Mouse (Mus musculus) thymus, postnatal 0 days (tissue): ENCODE data around the gene Trim7. TPM values are rescaled to one million over a fixed set of nuclear protein-coding genes. Genes with fewer than 3 reads are reported as not detected.
A peak's percentile ranks its signal among the peaks of the same experiment; 100 is the strongest.
"Not testable (repeated sequence)": the region's sequence is repeated elsewhere in the genome, so short reads cannot be mapped to it uniquely, and the experiment has no call there.

Experiments used
- DNase-seq: peaks from one replicate; pipeline ENCODE4 v3.0.0-alpha.2; 2015; ENCODE audit warnings: low spot score
- polyA plus RNA-seq: library from polyadenylated mRNA; unstranded; fragments of >200 nt; fragmentation: Nextera tagmentation; extraction: Ambion mirVana; gene quantifications from 2 replicates; pipeline ENCODE4 v1.2.1, GENCODE M21; 2015

Trim7 gene
- polyA plus RNA-seq, 1 experiment from 2014 or later: 2.1 TPM

DNA sequence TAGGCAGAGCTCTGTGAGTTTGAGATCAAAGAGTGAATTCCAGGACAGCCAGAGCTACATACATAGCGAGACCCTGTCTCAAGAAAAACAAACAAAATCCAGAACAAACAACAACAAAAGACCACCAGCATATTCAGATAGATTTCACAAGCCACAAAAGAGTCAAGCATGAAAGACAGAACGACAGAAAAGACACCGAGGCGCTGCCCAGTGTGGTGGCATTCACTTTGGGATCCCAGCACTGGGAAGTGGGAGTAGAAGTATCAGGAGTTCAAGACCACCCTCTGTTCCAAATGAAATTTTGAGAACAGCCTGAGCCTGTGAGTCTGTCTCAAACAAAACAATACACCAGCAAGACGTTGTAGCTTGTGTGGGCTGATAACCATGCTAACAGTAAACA, 20.9 kb downstream of the Trim7 start:
- no peak for DNase-seq

DNA sequence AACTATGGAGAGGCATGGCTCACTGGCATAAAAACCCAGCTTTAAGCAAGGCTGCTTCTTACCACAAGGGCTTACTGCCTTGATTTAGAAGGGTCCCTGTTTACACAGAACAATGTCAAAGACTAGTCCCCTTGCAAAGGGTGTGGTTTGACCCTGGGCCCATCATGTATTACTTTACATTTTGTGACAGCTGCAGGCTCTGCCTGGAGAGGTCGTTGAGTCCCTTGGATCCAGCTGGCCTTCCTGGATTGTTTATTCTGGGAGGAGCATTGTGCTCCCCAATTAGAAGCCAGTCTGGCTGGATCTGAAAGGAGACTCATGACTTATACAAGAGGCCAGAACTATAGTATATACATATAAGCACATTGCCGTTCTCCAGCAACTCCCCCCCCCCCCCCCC, 24.3 kb downstream of the Trim7 start:
- DNase-seq: no peak

DNA sequence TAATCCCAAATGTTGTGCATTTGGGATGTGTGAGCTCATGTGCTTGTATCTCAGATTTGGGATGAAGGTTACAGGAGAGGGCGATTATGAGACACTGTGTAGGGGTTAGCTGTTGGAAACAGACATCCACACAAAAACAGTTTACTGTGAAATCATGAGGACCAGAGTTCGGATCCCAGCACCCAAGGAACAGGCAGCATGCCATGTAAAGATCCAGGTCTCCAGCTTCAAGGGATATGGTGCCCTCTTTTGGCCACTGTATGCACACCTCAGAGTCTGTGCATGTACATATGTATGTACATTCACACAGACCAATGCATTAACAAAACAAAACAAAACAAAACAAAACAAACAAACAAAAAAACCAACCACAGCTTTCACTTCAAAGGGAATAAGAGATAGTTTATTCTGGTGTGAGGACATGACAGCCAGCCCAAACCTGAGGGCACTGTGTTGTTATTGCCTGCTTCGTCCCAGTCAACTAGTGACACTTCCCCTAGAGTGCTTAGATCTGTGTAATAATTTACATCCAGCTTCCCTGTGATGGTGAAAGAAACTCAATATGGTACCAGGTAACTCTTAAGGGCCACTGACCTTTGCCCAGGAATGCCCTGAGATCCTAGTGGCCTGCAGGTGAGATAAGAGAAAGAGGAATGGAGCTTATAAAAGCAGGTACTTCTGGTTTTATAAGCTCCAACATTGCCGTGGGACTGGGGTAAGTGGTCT, 25.5 kb downstream of the Trim7 start:
- DNase-seq: no peak

DNA sequence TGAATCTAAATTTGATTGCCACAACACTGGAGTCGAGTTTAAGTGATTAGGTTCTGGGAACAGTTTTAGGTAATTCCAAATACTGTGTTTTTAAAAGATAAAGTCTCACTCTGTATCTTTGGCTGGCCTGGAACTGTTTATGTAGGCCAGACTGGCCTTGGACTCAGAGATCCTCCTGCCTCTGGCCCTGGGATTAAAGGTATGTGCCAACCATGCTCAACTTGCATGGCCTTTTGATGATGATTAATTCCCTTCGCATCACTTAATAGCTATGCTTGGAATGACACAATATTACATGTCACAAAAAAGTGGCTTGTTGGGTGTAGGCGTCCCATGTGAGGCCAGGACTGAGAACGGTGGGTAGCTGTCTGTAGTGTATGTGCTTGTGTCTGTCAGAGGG, 26.2 kb downstream of the Trim7 start:
- DNase-seq: no peak

DNA sequence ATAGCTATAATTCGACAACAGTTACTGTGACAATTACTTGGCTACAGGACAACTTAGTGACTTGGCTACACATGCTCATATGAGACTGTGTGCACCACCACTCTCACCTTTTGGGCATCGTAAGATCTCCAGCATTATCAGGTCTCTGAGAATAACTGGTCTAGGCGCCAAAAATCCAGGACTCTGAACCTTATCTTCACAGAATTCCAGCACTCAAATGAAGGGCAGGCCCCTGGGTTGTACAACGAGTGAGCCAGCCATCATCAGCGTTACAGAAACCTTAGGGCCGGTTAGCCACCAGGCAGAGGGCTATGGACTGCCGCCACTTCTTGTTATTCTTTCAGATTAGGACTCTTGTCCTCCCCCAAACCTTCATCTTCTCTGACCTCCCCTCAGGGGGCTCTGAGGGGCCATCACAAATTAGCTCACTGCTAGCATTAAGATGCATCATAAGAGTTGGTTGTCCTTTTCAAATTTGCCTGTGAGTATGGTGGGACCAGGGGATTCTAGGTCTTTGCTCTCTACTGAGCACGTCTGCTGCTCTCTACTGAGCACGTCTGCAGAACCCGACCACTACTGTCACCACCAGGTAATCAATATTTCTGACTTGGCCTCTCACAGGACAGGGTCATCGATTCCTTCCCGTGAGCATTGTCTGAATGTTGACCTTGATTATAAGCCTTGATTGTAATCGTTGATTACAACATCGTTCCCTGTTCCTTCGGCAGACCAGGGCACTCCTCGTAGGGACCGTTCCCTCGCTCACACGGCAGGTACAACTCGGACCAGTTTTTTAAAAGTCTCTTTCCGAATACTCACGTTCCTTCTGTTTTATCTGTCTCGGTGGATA, 26.9 kb downstream of the Trim7 start:
- no peak for DNase-seq

DNA sequence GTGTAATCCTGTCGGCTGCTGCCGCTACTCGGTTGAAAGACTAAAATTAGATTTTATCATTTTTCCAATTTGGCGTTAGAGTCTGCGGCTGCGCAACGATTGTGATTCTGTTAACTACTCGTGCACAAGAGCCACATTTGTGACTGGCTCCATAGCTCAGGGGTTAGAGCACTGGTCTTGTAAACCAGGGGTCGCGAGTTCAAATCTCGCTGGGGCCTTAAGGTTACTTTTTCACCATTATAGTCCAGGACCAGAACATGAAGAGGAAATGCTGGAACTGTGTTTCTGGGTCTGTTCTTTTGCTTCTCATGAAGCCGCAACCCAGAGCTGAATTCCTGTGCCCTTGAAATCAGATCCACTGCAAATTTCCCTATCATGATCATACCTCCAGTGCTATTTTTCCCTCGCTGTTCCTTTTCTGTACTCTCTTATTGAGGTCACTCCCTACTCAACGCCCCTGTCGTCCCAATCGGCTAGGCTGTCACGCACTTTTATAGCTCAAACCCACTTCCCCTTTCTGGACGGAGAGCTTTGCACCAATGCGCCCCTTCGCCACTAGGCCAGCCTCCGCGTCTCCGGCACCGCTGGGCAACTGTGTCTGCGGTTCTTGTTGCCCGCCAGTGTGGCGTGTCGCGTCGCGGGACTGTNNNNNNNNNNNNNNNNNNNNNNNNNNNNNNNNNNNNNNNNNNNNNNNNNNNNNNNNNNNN, 27.7 kb downstream of the Trim7 start:
- DNase-seq: peak; percentile 90

DNA sequence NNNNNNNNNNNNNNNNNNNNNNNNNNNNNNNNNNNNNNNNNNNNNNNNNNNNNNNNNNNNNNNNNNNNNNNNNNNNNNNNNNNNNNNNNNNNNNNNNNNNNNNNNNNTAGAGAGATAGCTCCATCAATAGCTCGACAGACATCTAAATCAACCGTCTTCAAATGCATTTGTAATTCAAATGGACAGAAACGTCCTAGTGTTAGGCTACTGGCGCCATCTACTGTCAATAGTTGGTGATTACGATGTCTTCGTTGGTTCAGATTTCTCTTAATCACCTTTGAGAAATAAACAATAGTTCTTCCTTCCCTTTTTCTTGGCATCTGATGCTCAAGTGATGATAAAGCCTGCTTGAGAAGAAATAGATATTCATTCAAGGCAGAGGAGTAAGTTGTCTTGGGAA, 33.1 kb downstream of the Trim7 start:
- DNase-seq: peak; percentile 76

DNA sequence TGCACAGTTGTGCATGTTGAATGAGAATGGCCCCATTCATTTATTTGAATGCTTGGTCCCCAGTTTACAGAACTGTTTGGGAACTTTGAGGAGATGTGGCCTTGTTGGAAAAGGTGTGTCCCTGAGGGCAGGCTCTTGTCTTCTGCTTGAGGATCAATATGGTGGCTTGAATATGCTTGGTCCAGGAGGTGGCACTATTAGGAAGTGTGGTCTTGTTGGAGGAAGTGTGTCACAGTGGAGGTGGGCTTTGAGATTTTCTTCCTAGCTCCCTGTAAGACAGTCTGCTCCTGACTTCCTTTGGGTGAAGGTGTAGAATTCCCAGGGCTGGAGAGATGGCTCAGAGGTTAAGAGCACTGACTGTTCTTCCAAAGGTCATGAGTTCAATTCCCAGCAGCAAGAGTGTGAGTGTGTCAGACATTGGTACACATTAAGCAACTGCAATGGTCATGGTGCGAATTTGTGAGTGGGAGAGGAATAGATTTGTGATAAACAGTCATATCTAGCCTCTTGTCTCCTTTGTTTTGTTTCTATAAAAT, 36.9 kb downstream of the Trim7 start:
- no peak for DNase-seq

DNA sequence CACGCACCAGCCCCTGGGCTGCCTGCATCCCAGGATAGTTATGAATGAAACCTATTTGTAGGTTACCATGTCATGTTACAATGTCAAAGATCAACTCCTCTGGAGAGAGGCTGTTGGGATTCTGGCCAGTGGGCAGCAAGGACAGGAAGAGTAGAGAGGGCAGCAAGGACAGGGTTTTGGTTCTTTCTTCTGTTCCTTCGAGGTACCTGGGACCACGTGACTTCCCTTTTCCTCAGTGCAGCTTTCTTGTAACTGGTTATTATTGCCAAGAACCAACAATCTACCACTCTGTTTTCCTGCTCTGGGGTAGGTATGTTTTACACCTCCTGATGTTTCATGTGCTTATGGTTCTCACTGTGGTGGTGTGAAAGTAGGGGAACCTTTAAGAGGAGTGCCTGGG, 37.9 kb downstream of the Trim7 start:
- DNase-seq: no peak

DNA sequence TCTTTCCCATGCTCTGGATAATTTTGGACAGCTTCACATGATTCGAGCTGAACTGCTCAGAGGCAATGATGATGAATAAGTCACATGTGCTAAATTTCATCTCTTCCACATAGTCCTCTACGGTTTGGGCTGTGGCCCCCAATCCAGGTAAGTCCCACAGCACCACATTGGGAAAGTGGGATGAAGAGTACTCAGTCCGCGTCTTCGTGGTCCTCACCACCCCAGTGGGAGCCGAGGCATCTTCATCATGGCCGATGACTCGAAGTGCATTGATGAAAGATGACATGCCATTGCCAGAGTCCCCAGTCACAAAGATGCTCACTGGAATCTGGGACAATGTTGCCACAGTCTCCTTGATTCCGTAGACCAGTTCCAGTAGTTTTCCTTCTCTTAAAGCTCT, 40.5 kb downstream of the Trim7 start:
- no peak for DNase-seq

DNA sequence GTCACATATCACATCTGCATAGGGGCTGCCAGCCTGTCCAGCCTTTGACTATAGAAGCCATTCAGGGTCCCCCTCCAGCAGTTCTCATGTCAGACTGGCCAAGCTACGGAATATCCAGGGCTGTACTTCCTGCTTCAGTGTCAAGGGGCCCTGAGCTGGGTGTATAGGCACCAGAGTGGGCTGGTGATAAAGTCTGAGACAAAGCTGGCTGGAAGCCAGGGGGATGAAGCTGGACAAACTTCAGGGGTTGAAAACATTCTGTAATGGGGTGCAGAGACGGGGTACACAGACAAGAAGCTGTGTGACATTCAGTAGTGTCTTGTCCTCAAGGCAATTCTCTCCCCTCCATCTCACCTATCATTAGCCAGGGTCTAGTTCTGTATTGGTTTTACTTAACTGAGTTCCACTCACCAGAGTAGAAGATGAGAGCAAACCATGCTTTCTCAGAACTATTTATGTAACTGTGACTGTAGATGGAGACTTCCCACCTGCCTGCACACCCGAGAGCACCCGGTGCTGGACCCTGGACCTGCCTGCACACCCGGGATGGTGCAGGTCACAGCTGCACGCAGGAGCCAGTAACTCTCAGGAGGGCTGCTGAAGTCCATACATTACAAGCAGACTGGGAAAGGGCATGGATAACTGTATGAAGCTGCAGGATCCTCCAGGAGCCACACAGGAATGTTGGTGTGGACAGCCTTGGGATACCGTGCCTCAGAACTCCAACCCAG, 43.6 kb downstream of the Trim7 start:
- DNase-seq: peak; percentile 32

DNA sequence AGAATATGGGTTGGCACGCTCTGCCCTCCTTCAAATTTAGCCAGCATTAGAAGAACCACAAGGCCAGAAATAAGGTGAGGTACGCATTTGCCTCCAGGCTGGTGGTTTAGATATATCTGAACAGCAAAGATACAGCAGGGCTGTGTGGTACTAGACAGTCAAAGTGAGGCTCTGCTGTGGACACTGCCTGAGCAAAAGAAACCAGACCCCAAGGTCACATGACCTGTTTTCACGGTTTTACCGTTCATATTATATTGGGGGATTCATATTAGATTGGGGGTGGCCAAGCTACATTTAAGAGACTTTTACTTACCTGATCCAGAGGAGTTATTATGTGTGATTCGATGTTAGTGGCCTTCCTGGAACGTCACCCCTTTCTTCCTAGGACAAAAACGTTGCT, 44.8 kb downstream of the Trim7 start:
- DNase-seq: no peak

DNA sequence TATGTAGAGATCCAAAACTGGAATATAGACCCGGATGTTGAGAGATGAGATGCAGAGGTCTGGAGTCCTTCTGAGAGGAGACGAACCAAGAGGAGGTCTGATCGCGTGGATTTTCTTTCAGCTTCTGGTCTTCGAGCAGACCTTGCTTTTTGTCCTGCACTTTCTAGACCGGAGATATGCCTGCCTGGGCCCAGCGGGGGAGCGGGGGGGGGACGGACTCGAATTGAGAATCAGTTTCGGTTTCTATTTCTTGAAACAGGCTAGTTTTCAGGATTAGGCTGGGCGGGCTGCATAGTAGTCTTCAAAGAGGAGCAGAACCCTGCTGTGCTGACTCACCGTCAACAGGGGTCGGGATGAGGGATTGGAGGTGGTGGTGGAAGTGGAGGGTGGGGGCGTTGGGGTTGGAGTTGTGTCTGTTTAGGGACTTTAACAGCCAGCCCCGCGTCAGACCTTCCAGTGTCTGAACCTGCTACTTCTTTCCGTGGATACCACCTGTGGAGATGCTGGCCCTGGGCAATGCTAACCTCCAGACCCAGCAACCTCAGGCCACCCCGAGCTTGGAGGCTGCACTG, 45.3 kb downstream of the Trim7 start, which contains the start of gene Irgm1:
Gene Irgm1, minus strand, starts transcription at position 483 of the 572 bp plus-strand sequence.
- DNase-seq: peak; percentile 79

DNA sequence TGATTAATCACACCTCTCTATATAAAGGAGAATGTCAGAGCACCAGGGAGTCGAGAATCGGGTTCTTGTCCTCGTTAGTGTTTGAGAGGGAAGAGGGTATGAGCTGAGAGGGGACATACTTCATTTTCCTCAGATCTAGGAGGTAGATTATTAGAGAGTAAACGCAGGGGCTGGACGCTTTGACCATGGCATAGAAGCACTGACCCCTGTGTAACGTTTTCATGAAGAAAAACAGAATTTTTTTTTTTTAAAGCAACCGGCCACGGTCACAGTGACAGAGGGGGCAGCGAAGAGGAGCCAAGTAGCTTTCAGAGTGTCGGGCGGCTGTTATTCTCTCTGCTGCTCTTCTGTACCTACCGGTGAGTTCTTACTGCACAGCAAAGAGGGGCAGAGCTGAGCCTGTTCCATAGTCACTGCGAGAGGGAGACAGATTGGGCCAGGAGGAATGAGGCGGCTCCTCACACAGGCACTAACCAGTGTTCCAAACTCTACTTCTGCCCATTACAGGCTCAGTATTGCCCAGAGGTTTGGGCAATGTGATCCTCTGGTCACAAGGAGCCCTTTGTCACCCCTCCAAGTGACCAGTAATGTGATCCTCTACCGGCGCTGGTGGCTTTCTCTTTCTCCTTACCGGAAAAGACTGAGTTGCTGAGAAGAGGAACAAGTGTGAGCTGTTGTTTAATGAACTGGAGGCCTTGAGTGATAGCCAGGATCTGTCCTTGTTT, 46.0 kb downstream of the Trim7 start:
- DNase-seq: peak; percentile 61

DNA sequence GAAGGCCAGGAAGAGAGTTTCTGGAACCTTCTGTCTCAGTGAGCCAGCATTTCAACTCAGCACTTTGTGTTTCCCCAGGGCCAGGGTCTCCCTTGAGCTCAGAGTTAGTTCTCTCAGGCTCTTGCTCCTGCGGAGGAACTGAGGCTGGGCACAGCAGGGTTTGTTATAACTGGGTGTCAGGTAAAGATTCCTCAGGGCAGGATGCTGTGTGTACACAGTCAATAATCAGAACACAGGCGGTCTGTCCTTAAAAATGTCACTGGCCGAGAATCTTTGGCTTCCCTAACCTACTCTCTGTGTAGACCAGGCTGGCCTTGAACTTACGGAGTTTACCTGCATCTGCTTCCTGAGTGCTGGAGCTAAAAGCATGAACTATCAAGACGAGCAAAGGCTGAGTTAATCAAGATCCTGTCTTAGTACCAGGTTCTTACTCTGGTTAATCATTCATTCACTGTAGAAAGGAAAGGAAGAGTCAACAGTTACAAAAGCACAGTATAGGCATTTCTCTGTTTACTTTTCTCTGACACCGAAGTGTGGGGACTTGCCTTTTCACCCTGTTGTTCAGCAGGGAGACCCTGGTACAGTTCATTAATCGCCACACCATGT, 46.9 kb downstream of the Trim7 start:
- no peak for DNase-seq

DNA sequence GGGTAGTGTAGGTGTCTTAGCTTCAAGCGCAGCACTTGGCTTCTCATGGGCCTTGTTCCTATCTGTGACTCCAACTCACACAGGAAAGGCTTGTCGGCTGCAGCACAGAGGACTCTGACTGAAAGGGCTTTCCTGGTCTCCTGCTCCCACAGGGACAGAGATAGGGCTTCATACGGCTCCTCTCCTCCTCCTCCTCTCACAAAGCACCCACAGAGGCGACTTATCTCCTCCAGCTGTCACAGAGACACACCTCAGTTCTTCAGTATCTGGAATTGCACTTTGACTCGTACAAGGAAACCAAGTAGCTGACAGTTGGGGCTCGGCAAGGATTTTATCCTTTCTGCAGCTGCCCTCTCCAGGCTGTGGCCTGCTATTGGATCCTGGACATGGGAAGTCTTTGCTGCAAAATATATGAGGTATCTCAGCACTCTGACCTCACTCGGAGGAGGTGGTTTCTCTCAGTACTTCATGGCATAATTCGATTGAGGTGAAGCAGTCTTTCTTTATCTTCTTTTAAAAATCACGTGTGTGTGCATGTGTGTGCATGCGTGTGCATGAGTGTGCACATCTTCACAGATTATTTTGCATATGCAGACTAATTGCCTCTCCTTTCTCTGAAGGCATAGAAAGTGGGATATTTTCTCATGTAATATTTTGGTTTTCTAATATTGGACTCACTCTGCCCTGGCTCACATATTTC, 47.8 kb downstream of the Trim7 start:
- DNase-seq: no peak

DNA sequence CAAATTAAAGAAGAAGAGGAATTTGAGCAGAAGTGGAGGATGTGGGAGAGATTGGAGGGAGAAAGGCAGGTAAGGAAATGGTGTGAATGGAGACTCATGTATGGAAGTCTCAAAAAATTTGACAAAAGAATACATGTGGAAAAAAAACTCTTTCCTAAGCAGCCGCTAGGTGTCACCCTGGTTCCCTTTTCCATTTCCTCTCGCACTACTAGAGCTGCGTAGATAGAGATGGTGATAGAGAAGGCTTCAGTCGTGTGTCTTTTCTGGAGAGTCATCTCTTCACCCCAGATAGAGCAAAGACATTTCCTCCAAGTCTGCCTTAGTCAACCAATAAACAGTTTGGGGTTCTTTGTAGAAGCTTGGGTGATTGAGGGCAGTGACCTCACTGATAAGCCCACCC, 48.5 kb downstream of the Trim7 start:
- peak; percentile 80 for DNase-seq

DNA sequence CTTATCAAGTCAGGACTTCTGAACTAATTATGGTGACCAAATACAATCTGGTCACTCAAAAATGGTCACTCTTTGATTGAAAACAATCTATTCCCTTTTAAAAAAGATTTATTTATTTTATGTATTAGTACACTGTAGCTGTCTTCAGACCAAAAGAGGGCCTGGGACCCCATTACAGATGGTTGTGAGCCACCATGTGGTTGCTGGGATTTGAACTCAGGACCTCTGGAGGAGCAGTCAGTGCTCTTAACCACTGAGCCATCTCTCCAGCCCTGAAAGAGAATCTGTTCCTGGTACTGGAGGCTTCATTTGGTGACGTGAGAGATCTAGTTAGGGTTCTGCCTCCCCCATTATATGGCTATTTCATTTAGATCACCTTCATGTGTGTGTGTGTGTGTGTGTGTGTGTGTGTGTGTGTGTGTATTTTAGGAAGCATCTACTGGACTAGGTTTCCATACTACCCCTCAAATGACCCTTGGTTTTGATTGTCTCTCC, 49.5 kb downstream of the Trim7 start:
- DNase-seq: not testable (repeated sequence)

DNA sequence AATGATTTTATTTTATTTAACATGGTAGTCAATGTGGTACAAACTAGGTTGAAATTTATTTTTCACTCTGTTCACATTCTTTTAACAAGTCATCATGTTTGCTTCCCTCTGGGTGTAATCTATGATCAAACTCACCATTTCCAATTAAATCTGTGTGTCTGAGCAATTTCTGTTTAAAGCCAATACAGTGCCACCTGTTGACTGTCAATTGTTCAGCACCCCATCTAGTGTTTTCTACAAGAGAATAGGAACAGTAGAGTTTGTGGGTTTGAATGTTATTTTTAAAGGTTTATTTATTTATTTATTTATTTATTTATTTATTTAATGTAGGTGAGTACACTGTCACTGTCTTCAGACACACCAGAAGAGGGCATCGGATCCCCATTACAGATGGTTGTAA, 50.7 kb downstream of the Trim7 start:
- no peak for DNase-seq
